ENCODE assay signal across 26 mouse cellular contexts in the genomic region with DNA sequence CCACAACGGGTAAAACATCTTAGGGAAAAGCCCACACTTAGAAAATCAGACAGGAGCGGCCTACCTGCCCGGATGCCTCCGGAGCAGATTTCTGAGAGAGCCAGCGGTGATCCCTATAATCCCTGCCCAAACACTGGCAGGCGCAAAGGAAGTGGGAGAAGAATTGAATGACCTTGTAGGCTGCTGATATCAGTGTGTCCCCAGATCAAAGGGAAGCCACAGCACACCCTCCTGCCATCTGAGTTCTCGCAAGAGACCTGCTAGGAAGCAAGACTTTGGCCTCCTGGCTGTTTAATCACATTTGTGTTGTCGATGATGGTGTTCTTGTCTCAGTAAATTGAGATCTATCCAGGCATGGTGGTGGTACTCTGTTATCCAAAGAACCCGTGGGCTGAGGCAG.
"Had no signal": no experiment of that assay in that cellular context is flagged by ENCODE, and none has a peak within 500 bp of the region (broad histone marks: within the 10 kb centered on the region; RNA-seq: fewer than 3 reads in every experiment).

No protein-coding gene starts in this region.

- H3K27me3 ChIP-seq: heart, embryonic 12.5 days; hindbrain, embryonic 12.5 days; limb, embryonic 12.5 days; liver, embryonic 13.5 days; liver, embryonic 15.5 days had no signal

- H3K9me3 ChIP-seq: heart, embryonic 10.5 days; heart, embryonic 12.5 days; hindbrain, embryonic 10.5 days; hindbrain, embryonic 12.5 days; limb, embryonic 10.5 days; limb, embryonic 12.5 days; liver, embryonic 13.5 days; liver, embryonic 15.5 days had no signal

- H3K4me2 ChIP-seq: heart, embryonic 12.5 days; hindbrain, embryonic 12.5 days; hindbrain, embryonic 14.5 days; limb, embryonic 12.5 days; liver, embryonic 11.5 days; liver, embryonic 13.5 days; liver, embryonic 15.5 days had no signal

- H3K9ac ChIP-seq: heart, embryonic 12.5 days; hindbrain, embryonic 12.5 days; hindbrain, embryonic 14.5 days; limb, embryonic 12.5 days; liver, embryonic 13.5 days; liver, embryonic 15.5 days had no signal

- H3K36me3 ChIP-seq: heart, embryonic 10.5 days; heart, embryonic 12.5 days; hindbrain, embryonic 10.5 days; hindbrain, embryonic 12.5 days; limb, embryonic 10.5 days; limb, embryonic 12.5 days; liver, embryonic 13.5 days; liver, embryonic 15.5 days had no signal

- H3K4me1 ChIP-seq: heart, embryonic 10.5 days; hindbrain, embryonic 12.5 days had no signal

- H3K27ac ChIP-seq: gastrocnemius, adult 2 months; heart, embryonic 10.5 days; hindbrain, embryonic 10.5 days; hindbrain, embryonic 12.5 days; hindbrain, embryonic 14.5 days; layer of hippocampus, adult 2 months; left cerebral cortex, adult 2 months; limb, embryonic 10.5 days; limb, embryonic 12.5 days; liver, embryonic 13.5 days; liver, embryonic 15.5 days had no signal

- ATAC-seq: hindbrain, embryonic 16.5 days; inflammation-experienced regulatory T-cells, adult 6 months had no signal

- DNase-seq: gastrocnemius, adult 2 months; gastrocnemius, postnatal 10 days; gastrocnemius, postnatal 25 days; heart, adult 18-20 months; heart, postnatal 10 days; heart, postnatal 4 days; kidney, adult 18-20 months; kidney, adult 8-10 months; kidney, postnatal 10 days; kidney, postnatal 25 days; kidney, postnatal 4 days; liver; liver, embryonic 13.5 days had no signal

- H3K4me3 ChIP-seq: gastrocnemius, adult 2 months; heart, embryonic 10.5 days; heart, embryonic 12.5 days; hindbrain, embryonic 10.5 days; hindbrain, embryonic 12.5 days; layer of hippocampus, adult 2 months; left cerebral cortex, adult 2 months; limb, embryonic 10.5 days; limb, embryonic 12.5 days; liver, embryonic 13.5 days; liver, embryonic 15.5 days had no signal
